Mouse (Mus musculus) ES-E14 (cell line): ENCODE measurements around the gene Gm10570.

ENCODE experiments used
- CHD2 ChIP-seq: IDR thresholded peaks from 2 replicates; pipeline ENCODE4 v1.6.1; 2014; ENCODE audit warnings: mild to moderate bottlenecking, low read depth, low read length, inconsistent platforms
- MAFK ChIP-seq: IDR thresholded peaks from 2 replicates; pipeline ENCODE4 v1.6.1; 2014; ENCODE audit warnings: mild to moderate bottlenecking, low read depth, low read length, inconsistent platforms; ENCODE audit not compliant: insufficient read depth
- ZC3H11A ChIP-seq: IDR thresholded peaks from 2 replicates; pipeline ENCODE4 v1.6.1; 2012; ENCODE audit warnings: low read depth, mild to moderate bottlenecking, inconsistent platforms, low read length, borderline replicate concordance

DNA sequence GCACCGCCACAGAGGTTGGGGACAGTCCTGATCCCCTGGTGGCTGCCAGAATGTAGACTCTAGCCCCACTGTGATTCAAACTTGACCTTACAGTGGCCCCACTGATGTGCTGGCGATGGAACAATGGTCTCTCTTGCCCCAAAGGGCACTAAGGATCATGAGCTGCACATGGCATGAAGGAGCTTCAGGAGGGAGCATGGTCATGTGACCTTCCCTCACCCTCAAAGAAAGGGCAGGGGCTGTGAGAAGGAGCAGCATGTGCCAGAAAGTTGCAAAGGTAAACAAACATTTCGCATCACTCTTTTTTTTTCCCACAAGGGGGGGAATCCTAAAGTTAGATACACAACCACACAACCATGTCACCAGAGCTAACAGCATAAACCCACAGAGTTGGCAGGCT, 9.6 kb upstream of the Gm10570 start:
- TF ChIP-seq CHD2 (no peak), ZC3H11A (no peak), MAFK (no peak)
